Mouse (Mus musculus) adrenal gland (tissue): ENCODE measurements at regions not wholly inside any gene's neighbourhood (a gene's known extent, or its start where the extent isn't known, plus 50 kb on each side); places are given as distances from the start of the nearest gene placed in this dataset.

Experiments used
- intact Hi-C: fragments of 180-260 bp; cut with DNase I; formaldehyde crosslinking; loops from one replicate; pipeline ENCODE4 v1.15.1; 2025

DNA sequence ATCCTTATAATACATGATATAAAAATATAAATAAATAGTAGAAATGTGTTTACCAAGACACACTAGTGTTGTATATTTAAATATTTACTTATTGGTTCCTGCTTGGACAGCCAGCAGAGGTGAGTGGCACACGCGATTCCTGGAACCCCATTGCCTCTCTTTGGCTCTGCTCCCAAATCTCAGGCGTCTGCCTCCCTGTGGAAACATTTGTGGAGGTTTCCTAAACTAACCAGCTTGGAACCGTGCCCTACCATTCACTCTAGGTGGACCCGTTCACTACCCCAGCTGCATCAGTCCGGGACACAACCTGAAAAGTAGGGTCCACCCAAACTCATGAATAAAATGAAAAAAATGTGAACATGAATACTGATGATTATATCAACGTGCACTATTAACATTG is 404.0 kb upstream of the Defb41 start:
- intact Hi-C loops = no loop called here

DNA sequence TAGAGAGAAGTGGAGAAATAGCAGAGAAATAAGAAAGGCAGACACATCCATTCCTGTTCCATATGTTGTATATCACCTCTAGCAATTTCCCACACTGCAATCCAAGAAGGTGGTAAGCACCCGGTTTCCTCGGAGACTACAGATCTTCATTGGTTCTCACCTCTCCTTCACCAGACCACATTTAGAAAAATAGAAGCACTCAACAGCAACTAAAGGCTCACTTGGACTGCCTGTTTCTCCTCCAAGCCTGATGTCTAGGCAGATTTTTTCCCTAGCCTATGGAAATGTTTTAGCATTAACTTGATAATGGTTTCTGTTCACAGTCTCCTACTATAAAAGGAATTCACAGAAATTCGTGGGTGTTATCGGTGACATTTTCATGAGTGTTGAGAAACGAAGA is 403.3 kb upstream of the Defb41 start:
- intact Hi-C loops = no loop called here

DNA sequence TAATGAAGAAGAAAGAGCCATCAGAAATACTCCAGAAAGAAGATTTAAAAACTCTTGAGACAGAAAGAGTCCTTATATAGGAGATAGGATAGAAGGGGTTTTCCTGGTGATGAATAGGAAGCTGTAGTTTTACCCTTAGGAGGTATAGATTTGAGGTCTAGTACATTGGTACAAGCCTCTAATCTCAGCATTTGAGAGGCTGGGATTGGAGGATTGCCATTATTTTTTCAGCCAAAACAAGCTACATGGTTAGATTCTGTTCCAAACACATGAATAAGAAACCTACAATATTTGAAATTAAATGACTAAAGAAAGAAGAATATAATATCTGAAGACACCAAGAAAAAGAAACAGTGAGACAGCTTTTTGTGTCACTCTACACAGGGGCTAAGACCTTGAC is 375.9 kb upstream of the Defb41 start:
- intact Hi-C loops = no loop called here

DNA sequence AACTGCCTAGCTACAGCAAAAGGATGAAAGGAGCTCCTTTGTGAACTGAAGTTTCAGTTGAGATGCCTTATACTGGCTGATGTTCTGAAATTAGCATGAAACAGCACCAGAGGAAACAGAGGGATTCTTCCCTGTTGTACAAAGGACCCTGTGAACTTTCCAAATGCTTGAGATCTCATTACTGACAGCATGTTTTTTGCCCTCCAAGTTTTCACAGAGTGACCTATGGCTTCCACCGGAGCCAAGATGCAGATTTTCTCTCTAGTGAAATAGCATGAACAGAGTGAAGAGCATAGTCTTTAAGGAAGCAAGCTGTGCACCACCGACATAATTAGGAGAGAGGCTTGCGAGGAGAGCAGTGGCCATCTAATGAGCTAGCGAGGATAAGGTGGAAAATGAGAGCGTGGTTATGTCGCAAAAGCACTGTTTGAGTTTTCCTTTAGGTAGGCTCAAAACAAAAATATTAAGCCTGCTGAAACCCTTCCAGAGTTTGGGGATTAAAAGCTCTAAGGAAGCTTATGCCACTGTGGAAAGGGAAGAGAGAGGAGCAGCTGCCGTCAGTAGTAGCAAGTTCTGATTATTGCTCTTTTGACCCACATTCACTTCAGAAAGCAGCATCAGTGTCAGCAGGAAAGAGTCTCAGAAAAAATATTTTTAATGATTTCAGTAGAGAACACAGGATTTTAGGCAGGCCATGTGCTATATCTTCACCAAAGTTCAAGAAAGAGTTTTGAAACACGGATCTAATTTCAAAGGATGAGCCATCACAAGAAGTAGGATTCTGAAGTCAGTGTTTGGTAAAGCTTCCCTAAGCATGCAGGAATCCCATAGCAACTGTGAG is 374.7 kb upstream of the Defb41 start:
- intact Hi-C loops = no loop called here

DNA sequence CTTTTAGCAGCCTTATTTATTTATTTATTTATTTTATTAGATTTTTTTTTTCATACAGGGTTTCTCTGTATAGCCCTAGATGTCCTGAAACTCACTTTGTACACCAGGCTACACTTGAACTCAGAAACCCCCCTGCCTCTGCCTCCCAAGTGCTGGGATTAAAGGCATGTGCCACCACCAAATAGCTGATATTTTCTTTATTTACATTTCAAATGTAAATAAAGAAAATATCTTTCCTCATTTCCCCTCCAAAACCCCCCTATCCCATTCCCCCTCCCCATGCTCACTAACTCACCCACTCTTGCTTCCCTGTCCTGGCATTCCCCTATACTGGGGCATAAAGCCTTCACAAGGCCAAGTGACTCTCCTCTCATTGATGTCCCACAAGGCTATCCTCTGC is 372.4 kb upstream of the Defb41 start:
- intact Hi-C loops = no loop called here

DNA sequence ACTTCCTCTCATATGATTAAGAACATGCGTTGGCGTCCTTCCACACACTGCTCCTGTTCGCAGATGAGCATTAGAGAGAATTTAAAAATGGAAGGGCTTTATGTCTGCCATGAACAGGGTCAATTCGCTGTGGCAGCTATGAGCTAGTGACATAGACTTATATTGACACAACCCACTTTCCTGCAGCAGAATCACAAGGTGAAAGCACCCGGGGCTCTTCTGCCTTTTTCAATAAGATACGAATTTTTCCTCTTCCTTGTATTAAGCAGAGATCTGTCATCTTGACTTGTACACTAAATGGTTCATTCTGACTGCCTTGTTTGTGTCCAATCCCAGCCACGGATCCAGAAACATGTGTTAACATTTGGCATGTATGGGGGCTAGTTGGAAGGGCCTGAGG is 345.3 kb upstream of the Defb41 start:
- intact Hi-C loops = no loop called here

DNA sequence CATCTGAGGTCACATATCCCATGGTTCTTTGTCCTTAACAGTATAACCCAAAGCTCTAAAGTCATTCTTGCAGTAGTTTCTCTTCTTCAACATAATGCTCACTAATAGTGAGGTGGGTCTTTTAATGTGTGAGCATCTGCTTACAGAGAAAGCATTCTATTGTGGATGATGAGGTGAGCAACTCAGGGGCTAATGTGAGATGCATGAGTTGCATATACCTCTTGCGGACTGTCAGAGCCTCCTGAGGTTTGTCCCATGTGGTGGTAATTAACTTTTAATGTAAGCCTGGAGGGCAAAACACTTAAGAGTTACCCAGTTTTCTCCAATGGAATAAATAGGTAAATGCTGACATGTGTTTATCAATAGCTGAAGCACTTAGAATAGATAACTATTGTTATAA is 334.9 kb upstream of the Defb41 start:
- intact Hi-C loops = no loop called here

DNA sequence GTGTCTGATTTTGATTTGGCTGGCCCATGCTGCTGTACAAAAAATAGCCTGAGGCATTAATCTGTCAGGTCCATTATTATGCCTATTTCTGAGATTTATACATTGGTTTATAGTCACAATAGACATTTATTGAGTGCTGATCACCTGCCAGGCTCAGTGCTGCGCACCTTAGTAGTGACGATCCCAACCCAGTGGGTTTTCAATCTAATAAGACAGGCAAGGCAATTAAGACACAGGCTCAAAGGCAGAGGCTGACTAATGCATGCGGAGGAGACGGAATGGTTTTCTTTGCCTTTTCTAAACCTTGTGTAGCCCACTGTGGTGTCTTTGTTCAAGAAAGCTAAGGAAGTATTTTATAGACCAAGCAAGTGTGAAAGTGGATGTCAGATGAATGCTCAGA is 334.0 kb upstream of the Defb41 start:
- intact Hi-C loops = no loop called here

DNA sequence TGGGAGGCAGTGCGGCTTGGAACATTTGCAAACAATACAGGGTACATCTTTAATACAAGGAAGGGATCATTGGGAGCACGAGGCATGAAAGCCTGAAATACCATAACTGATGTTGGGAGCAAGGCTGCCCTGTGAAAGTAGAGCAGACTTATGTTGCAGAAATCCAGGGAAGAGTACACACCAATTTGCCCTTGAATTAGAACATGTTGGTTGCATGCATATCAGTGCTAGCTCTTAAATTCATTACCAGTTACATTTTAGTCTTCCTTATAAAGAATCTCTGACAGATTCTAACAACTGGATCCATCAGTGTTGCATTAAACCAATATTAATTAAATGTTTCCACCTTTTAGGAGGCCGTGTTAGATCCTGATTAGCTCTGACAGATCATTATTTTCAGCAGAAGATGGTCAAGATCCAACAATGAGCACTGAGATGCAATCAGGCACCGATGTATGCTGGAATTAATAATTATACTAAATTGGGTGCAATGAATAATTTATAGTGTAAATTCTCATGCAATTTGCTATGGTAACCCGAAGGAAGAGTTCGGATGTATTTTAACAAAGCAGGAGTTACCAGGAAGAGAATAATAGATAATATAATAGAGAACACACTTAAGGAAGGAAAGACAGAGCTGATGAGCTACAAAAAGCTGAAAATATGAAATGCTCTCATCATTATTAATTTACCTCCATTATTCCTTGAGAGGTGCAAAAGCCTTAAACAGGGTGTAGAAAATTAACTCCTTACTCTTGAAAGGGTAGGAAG is 318.6 kb upstream of the Defb41 start:
- intact Hi-C loops = no loop called here

DNA sequence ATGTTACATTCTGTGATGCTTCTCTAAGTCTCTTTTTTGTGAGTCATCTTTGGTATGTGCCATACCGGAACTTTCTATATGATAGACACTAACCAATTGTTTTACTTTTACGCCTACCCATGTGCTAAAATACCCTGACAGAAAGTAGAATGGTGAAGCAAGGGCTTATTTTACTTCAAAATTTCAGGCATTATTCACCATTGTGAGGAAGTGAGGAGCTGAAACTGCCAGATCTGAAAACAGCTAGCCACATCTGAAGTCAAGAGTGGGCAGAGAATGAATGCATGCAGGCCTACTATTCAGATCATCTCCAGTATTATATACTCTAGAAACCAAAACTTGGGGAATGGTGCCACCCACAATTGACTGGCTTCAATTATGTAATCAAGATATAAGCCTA is 313.7 kb upstream of the Defb41 start:
- intact Hi-C loops = no loop called here

DNA sequence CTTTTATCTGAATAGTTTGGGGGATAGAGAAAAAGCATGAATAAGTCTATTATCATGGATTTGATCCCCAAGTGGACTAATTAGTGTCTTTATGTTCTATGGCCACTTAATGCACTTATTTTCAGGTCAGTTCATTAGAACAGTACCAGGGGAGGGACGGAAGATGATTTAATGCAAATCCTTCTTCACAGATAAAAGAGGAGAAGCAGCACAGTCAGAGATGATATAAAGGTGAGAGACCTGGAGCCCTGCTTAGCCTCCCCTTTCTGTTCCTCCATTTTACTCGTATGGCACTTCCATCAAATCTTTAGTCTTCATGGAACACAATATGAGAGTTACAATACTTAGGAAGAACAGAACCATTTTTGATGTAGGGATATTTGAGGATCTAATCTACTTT is 302.1 kb upstream of the Defb41 start:
- intact Hi-C loops = no loop called here

DNA sequence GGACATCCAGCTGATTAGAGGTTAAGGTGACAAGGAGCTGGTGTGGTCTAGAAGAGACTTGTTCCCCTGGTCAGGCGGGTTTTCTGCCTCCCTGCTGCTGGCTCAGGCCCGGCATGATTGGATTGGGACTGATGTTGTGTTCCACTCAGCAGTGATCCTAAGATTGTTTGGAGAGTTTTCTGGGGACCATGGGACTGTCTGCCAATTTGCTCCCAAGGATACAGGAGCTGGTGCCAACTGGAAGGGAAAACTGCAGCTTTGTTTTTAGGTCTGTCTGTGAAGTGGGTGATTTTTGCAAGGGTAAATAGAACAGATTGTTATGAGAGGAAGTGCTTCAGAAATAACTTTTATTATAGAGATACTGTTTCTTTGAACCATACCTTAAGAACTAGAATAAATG is 286.3 kb upstream of the Defb41 start:
- intact Hi-C loops = no loop called here

DNA sequence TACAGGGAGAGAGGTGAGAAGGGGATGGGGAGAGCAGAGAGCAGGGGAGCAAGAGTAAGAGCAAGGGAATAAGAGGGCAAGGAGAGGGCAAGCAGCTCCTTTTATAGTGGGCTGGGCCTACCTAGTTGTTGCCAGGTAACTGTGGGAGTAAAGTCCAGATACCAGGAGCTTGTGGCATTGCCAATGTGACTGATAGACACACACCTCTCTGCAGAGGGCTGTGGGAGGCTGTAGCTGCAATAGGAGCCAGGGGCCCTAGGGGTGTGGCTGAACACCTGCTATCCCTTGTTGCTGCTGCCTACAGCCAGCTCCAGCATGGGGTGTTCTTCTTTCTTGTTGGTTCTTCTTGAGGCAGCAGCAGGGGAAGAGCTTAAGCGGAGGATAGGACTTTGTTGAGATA is 266.8 kb upstream of the Defb41 start:
- intact Hi-C loops = no loop called here

DNA sequence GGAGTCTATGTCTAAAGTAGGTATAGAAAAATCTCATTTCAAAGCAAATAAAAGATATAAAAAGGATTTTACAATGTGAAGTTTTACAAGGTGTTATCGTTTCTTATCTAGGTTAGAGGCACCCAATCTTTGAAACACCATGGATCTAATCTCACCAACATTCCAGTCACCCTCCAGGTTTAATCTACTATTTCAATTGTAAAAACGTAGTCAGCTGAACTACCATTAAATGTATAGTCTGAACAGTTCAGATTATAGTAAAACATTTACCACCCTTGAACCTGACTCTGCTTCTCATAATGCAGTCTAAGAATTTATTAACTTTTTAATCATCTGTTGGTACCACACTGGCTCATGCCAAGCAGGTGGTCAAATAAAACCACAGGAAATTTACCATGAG is 259.5 kb upstream of the Defb41 start:
- intact Hi-C loops = no loop called here

DNA sequence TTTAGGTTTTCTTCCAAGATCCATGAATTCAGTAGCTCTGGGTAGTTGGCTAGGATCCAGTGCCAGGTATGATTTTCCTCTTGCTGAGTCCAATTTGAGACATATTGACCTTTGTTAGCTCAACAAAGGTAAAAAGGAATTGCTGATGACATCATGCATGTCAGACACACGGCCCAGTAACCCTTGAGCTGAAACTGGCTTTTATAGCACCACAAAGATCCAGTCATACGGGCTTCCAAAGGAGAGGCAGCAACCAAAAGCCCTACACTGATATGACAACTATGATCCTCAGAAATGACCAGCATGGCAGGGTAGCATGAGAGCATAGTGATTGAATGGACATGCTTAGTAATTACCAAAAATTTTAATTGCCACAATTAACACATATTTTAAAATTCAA is 258.0 kb upstream of the Defb41 start:
- intact Hi-C loops = no loop called here

DNA sequence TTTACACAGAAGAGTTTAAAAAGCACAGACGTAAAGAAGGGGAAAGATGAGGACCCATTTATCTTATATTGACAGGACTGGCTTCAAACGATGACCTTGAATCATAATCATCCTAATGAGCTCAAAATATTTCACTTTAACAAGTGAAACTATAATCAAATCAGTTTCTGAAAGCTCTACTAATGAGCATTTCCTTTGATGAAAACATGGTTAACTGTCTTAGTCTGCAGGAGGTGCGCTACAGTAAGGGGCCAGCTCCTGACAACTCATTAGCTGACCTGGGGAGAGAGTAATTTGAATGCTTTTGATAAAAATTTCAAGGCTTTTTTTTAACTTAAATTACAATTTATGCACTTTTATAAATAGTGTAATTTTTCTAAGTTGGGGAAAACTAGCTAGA is 247.8 kb upstream of the Defb41 start:
- intact Hi-C loops = no loop called here

DNA sequence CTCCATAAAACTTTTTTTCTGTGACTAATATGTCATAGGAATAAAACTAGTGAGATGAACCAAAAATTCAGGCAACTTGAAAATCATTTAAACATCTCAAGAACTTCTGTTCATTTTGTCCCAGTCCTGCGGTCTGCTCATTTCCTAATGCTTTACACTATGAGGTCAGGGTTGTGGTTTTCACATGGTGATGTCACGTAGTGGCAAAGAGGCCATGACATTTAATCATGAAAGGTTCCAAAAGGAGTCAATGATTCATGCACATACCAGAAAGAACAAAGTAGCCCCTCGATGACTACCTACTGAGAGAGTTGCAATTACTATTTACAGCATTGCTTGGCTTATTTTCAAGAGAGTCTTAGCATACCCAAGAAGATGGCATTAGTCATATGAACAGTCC is 233.6 kb upstream of the Defb41 start:
- intact Hi-C loops = no loop called here

DNA sequence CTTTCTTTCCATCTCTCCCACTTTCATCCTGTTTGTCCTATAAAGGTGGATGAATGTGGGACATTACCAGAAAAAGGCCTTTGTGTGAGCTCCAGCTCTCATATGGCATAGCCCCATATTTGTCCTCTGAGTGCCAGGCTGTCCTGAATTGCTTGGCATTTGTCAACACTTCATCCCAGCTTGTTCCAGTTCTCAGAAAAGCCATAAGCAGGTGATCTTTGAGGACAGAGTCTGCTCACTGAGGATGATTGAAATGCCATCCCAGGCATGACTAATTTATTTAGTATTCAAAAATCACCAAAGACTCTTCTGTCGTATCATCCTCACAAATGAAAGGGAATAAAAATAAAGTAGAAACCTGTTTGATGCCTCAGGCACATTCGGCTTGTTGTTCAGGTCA is 203.6 kb upstream of the Defb41 start:
- intact Hi-C loops = no loop called here

DNA sequence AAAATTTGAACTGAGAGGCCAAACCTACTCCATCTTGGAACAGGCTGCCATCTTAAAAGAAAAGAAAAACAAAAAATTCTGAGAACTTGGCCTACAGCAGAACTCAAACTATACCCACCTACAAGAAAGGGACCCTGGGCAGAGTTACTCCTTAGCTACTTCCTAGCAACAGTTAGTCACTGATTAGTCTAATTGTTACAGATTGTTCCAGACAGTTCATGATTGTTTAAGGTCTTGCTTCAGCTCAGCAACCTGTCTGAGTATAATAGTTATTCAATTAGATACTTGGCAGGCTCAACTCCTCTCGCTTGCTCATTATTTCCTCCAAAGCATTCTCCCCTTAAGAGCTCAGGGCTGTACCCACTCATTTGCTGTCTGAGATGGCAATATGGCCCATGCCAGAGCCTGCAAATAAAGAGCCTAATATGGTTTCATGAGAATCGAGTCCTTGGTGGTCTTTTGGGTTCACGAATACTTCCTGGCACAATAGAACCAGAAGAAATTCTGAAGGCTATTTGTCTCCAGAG is 200.4 kb upstream of the Defb41 start:
- intact Hi-C loops = no loop called here

DNA sequence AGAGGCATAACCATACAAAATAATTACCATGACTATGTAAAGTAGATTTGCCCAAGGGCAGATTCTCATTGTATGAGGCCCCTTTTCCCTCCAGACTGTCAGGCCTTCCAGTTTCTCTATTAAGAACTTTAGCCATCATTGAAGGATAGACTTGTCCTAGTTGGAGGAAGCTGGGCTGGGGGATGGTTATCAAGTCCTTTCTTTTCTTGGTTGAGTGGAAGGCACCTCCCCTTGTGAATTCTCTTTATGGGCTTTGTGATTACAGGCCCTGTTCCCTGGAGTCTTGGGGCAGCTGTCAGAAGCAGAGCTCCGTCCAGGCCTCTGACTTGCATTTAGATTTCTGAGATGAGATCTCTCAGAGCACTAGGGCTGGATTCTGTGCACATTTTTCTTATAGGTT is 198.3 kb upstream of the Defb41 start:
- intact Hi-C loops = no loop called here

DNA sequence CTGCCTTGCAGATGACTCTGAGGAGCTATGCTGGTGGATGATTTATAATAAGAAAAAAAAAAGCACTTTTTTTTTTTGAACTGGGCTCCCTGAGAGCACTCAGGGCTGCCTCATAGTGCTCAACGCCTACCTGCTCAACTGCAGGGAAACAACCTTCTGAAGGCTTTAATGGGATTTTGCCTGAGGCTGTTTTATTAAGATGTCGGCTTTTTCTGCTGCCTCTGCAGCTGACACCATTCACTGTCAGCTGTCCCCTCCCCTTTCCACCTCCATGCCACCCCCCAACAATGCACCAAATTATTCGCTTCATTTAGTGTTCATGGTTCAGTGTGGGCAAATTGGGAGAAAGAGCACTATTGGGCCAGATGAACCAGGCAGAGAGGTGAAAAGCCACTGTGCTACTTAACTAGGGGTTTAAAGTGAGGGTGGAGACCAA is 151.4 kb upstream of the Defb41 start:
- intact Hi-C loops = no loop called here

DNA sequence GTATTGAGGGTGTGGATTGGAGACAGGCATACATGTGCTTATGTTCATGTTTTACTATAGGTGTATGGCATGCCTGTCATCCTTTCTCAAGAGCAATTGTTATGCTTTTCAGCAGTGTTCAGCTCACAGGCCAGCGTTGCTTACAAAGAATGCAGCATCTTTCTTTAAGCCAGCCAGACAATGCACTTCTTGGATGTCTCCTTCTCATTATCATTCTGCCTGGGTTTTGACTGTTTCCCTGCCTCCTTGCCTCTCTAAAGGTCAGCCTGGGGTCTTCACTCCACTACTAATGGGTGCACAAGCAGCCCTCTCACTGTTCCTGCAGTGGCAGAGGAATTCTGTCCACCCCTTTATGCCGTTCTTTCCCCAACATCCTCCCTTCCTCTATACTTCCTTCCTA is 150.9 kb upstream of the Defb41 start:
- intact Hi-C loops = no loop called here

DNA sequence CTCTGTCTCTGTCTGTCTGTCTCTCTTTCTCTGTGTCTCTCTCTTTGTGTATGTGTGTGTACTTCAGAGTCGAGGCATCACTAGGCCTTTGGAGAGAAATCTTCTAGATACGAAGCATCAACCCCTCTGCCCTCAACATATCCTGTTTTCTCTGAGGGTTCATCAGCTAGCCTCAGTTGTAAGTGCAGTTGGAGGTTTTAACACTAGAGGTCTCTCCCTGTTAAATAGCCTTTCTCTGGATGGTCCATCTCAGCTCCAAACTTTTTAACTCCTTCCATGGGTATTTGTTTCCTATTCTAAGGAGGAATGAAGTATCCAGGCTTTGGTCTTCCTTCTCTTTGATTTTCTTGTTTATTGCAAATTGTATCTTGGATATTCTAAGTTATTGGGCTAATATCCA is 147.8 kb upstream of the Defb41 start:
- intact Hi-C loops = no loop called here
